Mouse (Mus musculus): ENCODE results near the gene Mansc1. TPM values are rescaled to one million over a fixed set of nuclear protein-coding genes. Genes with fewer than 3 reads are reported as not detected.

Mansc1 gene
- polyA plus RNA-seq, 1 experiment from 2014 or later, result 7.6 TPM

- Histone ChIP-seq H3K36me3 (ENCODE audit: control insufficient read depth, insufficient read depth, low read length) (no peaks in the 10 kb centered on the region), H3K27ac (ENCODE audit: low read length) (no peak overlapping the region), H3K27me3 (replicated peaks; ENCODE audit: control insufficient read depth, insufficient read depth, low read length) (no peaks in the 10 kb centered on the region), H3K4me3 (ENCODE audit: low read length) (no peak overlapping the region), H3K9me3 (ENCODE audit: control insufficient read depth, low read length) (no peaks in the 10 kb centered on the region), H3K9ac (ENCODE audit: low read depth, low read length) (no peak overlapping the region), H3K4me1 (ENCODE audit: control insufficient read depth, insufficient read depth, low read length) (no peaks in the 10 kb centered on the region), H3K4me2 (ENCODE audit: low read depth, low read length) (no peak overlapping the region)
- no peak for ATAC-seq
- WGBS, result 79% methylated on average over 14 of the region's 14 CpGs
Measured at GRCm38 (mm10) chr6:134621552-134621949, 10.7 kb downstream of the Mansc1 start.

- H3K4me3 ChIP-seq (ENCODE audit: low read length), result no peak overlapping the region
- no peak overlapping the region for H3K27ac ChIP-seq (ENCODE audit: low read length)
- no peak for ATAC-seq
- H3K9me3 ChIP-seq (ENCODE audit: control insufficient read depth, low read length), result no peaks in the 10 kb centered on the region
- WGBS, result 73% methylated on average over 6 of the region's 6 CpGs
- H3K4me1 ChIP-seq (ENCODE audit: control insufficient read depth, insufficient read depth, low read length), result no peaks in the 10 kb centered on the region
- H3K36me3 ChIP-seq (ENCODE audit: control insufficient read depth, insufficient read depth, low read length), result no peaks in the 10 kb centered on the region
- H3K4me2 ChIP-seq (ENCODE audit: low read depth, low read length), result no peak overlapping the region
- no peaks in the 10 kb centered on the region for H3K27me3 ChIP-seq (replicated peaks; ENCODE audit: control insufficient read depth, insufficient read depth, low read length)
- H3K9ac ChIP-seq (ENCODE audit: low read depth, low read length), result no peak overlapping the region
Measured at GRCm38 (mm10) chr6:134620846-134621551, 11.3 kb downstream of the Mansc1 start.

GRCm38 (mm10) chr6:134620129-134620528, 12.2 kb downstream of the Mansc1 start:
- Histone ChIP-seq H3K4me2 (ENCODE audit: low read depth, low read length) (no peak overlapping the region), H3K27me3 (replicated peaks; ENCODE audit: control insufficient read depth, insufficient read depth, low read length) (no peaks in the 10 kb centered on the region), H3K36me3 (ENCODE audit: control insufficient read depth, insufficient read depth, low read length) (no peaks in the 10 kb centered on the region), H3K9ac (ENCODE audit: low read depth, low read length) (no peak overlapping the region), H3K4me3 (ENCODE audit: low read length) (no peak overlapping the region), H3K27ac (ENCODE audit: low read length) (no peak overlapping the region), H3K9me3 (ENCODE audit: control insufficient read depth, low read length) (no peaks in the 10 kb centered on the region), H3K4me1 (ENCODE audit: control insufficient read depth, insufficient read depth, low read length) (0 out of 2 replicates have a peak, but pooled peaks cover 4% of the 10 kb centered on the region)
- 67% methylated on average over 3 of the region's 3 CpGs for WGBS
- ATAC-seq, result no peak

- Histone ChIP-seq H3K4me1 (ENCODE audit: control insufficient read depth, insufficient read depth, low read length) (peaks cover 10% of the 10 kb centered on the region), H3K4me3 (ENCODE audit: low read length) (no peak overlapping the region), H3K9me3 (ENCODE audit: control insufficient read depth, low read length) (no peaks in the 10 kb centered on the region), H3K4me2 (ENCODE audit: low read depth, low read length) (no peak overlapping the region), H3K27me3 (replicated peaks; ENCODE audit: control insufficient read depth, insufficient read depth, low read length) (no peaks in the 10 kb centered on the region), H3K9ac (ENCODE audit: low read depth, low read length) (no peak overlapping the region), H3K27ac (ENCODE audit: low read length) (no peak overlapping the region), H3K36me3 (ENCODE audit: control insufficient read depth, insufficient read depth, low read length) (no peaks in the 10 kb centered on the region)
- 54% methylated on average over 3 of the region's 3 CpGs for WGBS
- no peak for ATAC-seq
Measured at GRCm38 (mm10) chr6:134617589-134617988, 14.7 kb downstream of the Mansc1 start.

- H3K4me1 ChIP-seq (ENCODE audit: control insufficient read depth, insufficient read depth, low read length), result peaks cover 14% of the 10 kb centered on the region
- ATAC-seq, result peak; percentile 90
- H3K4me2 ChIP-seq (ENCODE audit: low read depth, low read length), result peak overlapping the region; percentile 34
- H3K9ac ChIP-seq (ENCODE audit: low read depth, low read length), result no peak overlapping the region
- no peak overlapping the region for H3K27ac ChIP-seq (ENCODE audit: low read length)
- no peaks in the 10 kb centered on the region for H3K27me3 ChIP-seq (replicated peaks; ENCODE audit: control insufficient read depth, insufficient read depth, low read length)
- H3K36me3 ChIP-seq (ENCODE audit: control insufficient read depth, insufficient read depth, low read length), result no peaks in the 10 kb centered on the region
- WGBS, result 7% methylated on average over 16 of the region's 16 CpGs
- no peaks in the 10 kb centered on the region for H3K9me3 ChIP-seq (ENCODE audit: control insufficient read depth, low read length)
- H3K4me3 ChIP-seq (ENCODE audit: low read length), result peak overlapping the region; percentile 20
Measured at GRCm38 (mm10) chr6:134614723-134615648, 17.3 kb downstream of the Mansc1 start.

- H3K9ac ChIP-seq (ENCODE audit: low read depth, low read length), result no peak overlapping the region
- no peaks in the 10 kb centered on the region for H3K36me3 ChIP-seq (ENCODE audit: control insufficient read depth, insufficient read depth, low read length)
- no peaks in the 10 kb centered on the region for H3K27me3 ChIP-seq (replicated peaks; ENCODE audit: control insufficient read depth, insufficient read depth, low read length)
- H3K9me3 ChIP-seq (ENCODE audit: control insufficient read depth, low read length), result no peaks in the 10 kb centered on the region
- peak overlapping the region; percentile 43; the same call in 1 of the 2 replicates for H3K27ac ChIP-seq (ENCODE audit: low read length)
- H3K4me1 ChIP-seq (ENCODE audit: control insufficient read depth, insufficient read depth, low read length), result peaks cover 14% of the 10 kb centered on the region
- H3K4me2 ChIP-seq (ENCODE audit: low read depth, low read length), result peak overlapping the region; percentile 34
- no peak overlapping the region for H3K4me3 ChIP-seq (ENCODE audit: low read length)
- 42% methylated on average over 4 of the region's 4 CpGs for WGBS
- peak; percentile 68 for ATAC-seq
Measured at GRCm38 (mm10) chr6:134614322-134614721, 18.0 kb downstream of the Mansc1 start.

GRCm38 (mm10) chr6:134611896-134612295, 20.4 kb downstream of the Mansc1 start:
- H3K27me3 ChIP-seq (replicated peaks; ENCODE audit: control insufficient read depth, insufficient read depth, low read length), result no peaks in the 10 kb centered on the region
- 61% methylated on average over 13 of the region's 13 CpGs for WGBS
- H3K4me2 ChIP-seq (ENCODE audit: low read depth, low read length), result no peak overlapping the region
- H3K9me3 ChIP-seq (ENCODE audit: control insufficient read depth, low read length), result no peaks in the 10 kb centered on the region
- H3K36me3 ChIP-seq (ENCODE audit: control insufficient read depth, insufficient read depth, low read length), result no peaks in the 10 kb centered on the region
- H3K4me1 ChIP-seq (ENCODE audit: control insufficient read depth, insufficient read depth, low read length), result peaks cover 14% of the 10 kb centered on the region
- 0 out of 2 replicates have a peak, but pooled peaks have one; percentile 12 for ATAC-seq
- no peak overlapping the region for H3K27ac ChIP-seq (ENCODE audit: low read length)
- no peak overlapping the region for H3K4me3 ChIP-seq (ENCODE audit: low read length)
- no peak overlapping the region for H3K9ac ChIP-seq (ENCODE audit: low read depth, low read length)

- H3K4me2 ChIP-seq (ENCODE audit: low read depth, low read length), result no peak overlapping the region
- peaks cover 10% of the 10 kb centered on the region for H3K4me1 ChIP-seq (ENCODE audit: control insufficient read depth, insufficient read depth, low read length)
- no peaks in the 10 kb centered on the region for H3K27me3 ChIP-seq (replicated peaks; ENCODE audit: control insufficient read depth, insufficient read depth, low read length)
- H3K36me3 ChIP-seq (ENCODE audit: control insufficient read depth, insufficient read depth, low read length), result no peaks in the 10 kb centered on the region
- no peak overlapping the region for H3K27ac ChIP-seq (ENCODE audit: low read length)
- no peak overlapping the region for H3K4me3 ChIP-seq (ENCODE audit: low read length)
- WGBS, result 83% methylated on average over 9 of the region's 9 CpGs
- no peaks in the 10 kb centered on the region for H3K9me3 ChIP-seq (ENCODE audit: control insufficient read depth, low read length)
- no peak overlapping the region for H3K9ac ChIP-seq (ENCODE audit: low read depth, low read length)
- ATAC-seq, result no peak
Measured at GRCm38 (mm10) chr6:134610380-134610779, 21.9 kb downstream of the Mansc1 start.

- Histone ChIP-seq H3K9me3 (ENCODE audit: control insufficient read depth, low read length) (no peaks in the 10 kb centered on the region), H3K36me3 (ENCODE audit: control insufficient read depth, insufficient read depth, low read length) (no peaks in the 10 kb centered on the region), H3K27me3 (replicated peaks; ENCODE audit: control insufficient read depth, insufficient read depth, low read length) (no peaks in the 10 kb centered on the region), H3K4me1 (ENCODE audit: control insufficient read depth, insufficient read depth, low read length) (0 out of 2 replicates have a peak, but pooled peaks cover 5% of the 10 kb centered on the region), H3K4me3 (ENCODE audit: low read length) (no peak overlapping the region), H3K4me2 (ENCODE audit: low read depth, low read length) (no peak overlapping the region), H3K27ac (ENCODE audit: low read length) (no peak overlapping the region), H3K9ac (ENCODE audit: low read depth, low read length) (no peak overlapping the region)
- WGBS, result 55% methylated on average over 9 of the region's 9 CpGs
- 0 out of 2 replicates have a peak, but pooled peaks have one; percentile 27 for ATAC-seq
Measured at GRCm38 (mm10) chr6:134606949-134607746, 25.1 kb downstream of the Mansc1 start.
